Mouse (Mus musculus) T-cell, adult 66 days (primary cell): Measurements from ENCODE around the gene Mpped1. TPM values are rescaled to one million over a fixed set of nuclear protein-coding genes. Genes with fewer than 3 reads are reported as not detected.

Experiments
- total RNA-seq, 2 experiments: library from RNA; stranded (reverse); gene quantifications; 3 replicates in 1 of 2; 4 replicates in 1 of 2; pipeline ENCODE4 v1.2.4; 2023

Gene Mpped1
- not detected for total RNA-seq

GRCm38 (mm10) chr15:83779387-83779786, at the start of gene Mpped1:
Mpped1 (plus strand) TSS chr15:83779467.

Other genes starting within 250 kb of the Mpped1 start
- gene Tspo, start 215.9 kb upstream of the Mpped1 start, total RNA-seq, result 100 to 1,000 TPM; 119 to 122 TPM
- gene Mcat, start 215.7 kb upstream of the Mpped1 start, total RNA-seq, result 10 to 100 TPM; 17.6 to 17.9 TPM
- gene Ttll12, start 184.3 kb upstream of the Mpped1 start, total RNA-seq, result 10 to 100 TPM; 25.6 to 27.9 TPM
- not detected for gene Scube1, start 54.4 kb upstream of the Mpped1 start, total RNA-seq